Mouse (Mus musculus) C2C12 (cell line): ENCODE results near the gene Cacna2d3. TPM values are rescaled to one million over a fixed set of nuclear protein-coding genes. Genes with fewer than 3 reads are reported as not detected.

Experiments
- H3K27me3 ChIP-seq: one replicate; pipeline ENCODE4 v1.6.1; 2011; ENCODE audit not compliant: control insufficient read depth, insufficient read depth, insufficient read length
- H3K36me3 ChIP-seq: one replicate; pipeline ENCODE4 v1.6.1; 2011; ENCODE audit not compliant: control insufficient read depth, insufficient read depth
- H3K4me3 ChIP-seq: one replicate; pipeline ENCODE4 v1.5.1; 2011; ENCODE audit warnings: mild to moderate bottlenecking, control low read depth; ENCODE audit not compliant: poor library complexity, insufficient read depth, severe bottlenecking
- H3K79me2 ChIP-seq: one replicate; pipeline ENCODE4 v1.6.1; 2011; ENCODE audit not compliant: control insufficient read depth, insufficient read depth
- H3K79me3 ChIP-seq: one replicate; pipeline ENCODE4 v1.6.1; 2011; ENCODE audit warnings: low read depth, control low read depth
- H3ac ChIP-seq: one replicate; pipeline ENCODE3; 2011; ENCODE audit warnings: low read depth; ENCODE audit not compliant: control insufficient read depth, insufficient read length
- CEBPB ChIP-seq: IDR thresholded peaks from one replicate; pipeline ENCODE4 v1.6.1; 2011; ENCODE audit warnings: low read depth, mild to moderate bottlenecking, control low read depth, moderate library complexity
- CTCF ChIP-seq: IDR thresholded peaks from one replicate; pipeline ENCODE4 v1.5.1; 2011; ENCODE audit not compliant: control insufficient read depth, insufficient read depth, insufficient read length
- FOSL1 ChIP-seq: IDR thresholded peaks from one replicate; pipeline ENCODE4 v1.8.0; 2011; ENCODE audit warnings: mild to moderate bottlenecking, low read length; ENCODE audit not compliant: poor library complexity, insufficient read depth, severe bottlenecking
- MAX ChIP-seq: IDR thresholded peaks from one replicate; pipeline ENCODE4 v1.6.1; 2011; ENCODE audit warnings: mild to moderate bottlenecking, control low read depth
- MYOD1 ChIP-seq: IDR thresholded peaks from one replicate; pipeline ENCODE4 v1.6.1; 2011; ENCODE audit warnings: low read depth; ENCODE audit not compliant: control insufficient read depth, insufficient read length
- MYOG ChIP-seq: IDR thresholded peaks from one replicate; pipeline ENCODE4 v1.6.1; 2011; ENCODE audit not compliant: control insufficient read depth, insufficient read length; ENCODE audit errors: extremely low read depth
- USF1 ChIP-seq: IDR thresholded peaks from one replicate; pipeline ENCODE4 v1.6.1; 2011; ENCODE audit warnings: low read depth, mild to moderate bottlenecking, control low read depth, moderate library complexity
- polyA plus RNA-seq: library from polyadenylated mRNA; unstranded; fragments of >200 nt; fragmentation: generic; extraction: Trizol; gene quantifications from one replicate; pipeline ENCODE4 v1.2.1, GENCODE M21; 2012; ENCODE audit warnings: missing spikeins

Gene Cacna2d3
- polyA plus RNA-seq, 1 experiment, result not detected

DNA sequence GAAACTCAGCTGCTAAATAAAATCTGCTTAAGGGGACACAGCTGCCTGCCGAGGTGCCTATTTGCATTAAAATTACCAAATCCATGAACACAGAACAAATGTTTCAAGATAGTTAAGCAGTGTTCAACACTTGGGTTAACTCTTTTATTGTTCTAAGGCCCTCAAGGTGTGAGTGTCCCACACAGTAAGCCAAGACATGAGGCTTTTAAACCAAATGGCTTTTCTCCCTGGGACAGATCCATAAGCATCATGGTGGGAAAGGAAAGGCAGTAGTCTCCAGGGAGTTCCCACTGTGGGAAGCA is 516.7 kb downstream of the Cacna2d3 start:
- H3K4me3 ChIP-seq, result no peak overlapping the region
- H3K79me2 ChIP-seq, result no peaks in the 10 kb centered on the region
- TF ChIP-seq MYOD1 (no peak), MYOG (no peak), USF1 (no peak), MAX (no peak), CEBPB (no peak), FOSL1 (no peak), CTCF (no peak)
- no peak overlapping the region for H3ac ChIP-seq
- no peaks in the 10 kb centered on the region for H3K79me3 ChIP-seq
- no peaks in the 10 kb centered on the region for H3K36me3 ChIP-seq
- H3K27me3 ChIP-seq, result no peaks in the 10 kb centered on the region

DNA sequence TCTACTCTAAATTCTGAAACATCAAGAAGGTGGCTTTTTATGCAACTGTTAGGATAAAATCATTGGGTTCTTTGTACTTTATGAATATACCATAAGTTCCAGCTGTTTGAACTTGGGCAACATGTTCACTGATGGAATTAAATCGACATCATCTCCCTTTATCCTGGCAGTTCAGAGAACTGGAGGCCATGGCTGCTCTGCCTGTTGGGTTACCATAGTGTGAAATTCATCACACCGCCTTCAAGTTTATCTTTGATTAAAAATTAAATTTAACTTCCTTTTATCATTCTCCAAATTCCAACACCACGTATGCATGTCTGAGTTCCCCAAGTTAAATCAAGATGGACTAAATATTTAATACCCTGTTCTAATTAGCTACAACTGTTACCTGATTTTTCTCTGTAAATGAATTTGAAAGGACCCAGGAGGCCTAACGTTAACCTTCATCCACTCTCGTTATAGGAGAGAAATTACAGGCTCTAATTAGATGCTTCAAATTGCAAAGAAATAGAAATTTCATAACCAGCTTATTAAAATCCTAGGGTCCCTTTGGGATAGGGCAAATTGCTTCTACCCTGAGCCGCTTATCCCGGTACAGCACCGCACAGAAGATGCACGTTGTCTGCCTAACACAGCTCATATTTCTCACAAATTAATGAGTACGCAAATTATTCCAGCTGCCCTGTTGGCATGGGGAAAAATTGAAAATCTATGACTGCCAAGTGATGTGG is 517.3 kb downstream of the Cacna2d3 start:
- TF ChIP-seq MAX, result no peak
- TF ChIP-seq USF1, result no peak
- no peak for TF ChIP-seq FOSL1
- TF ChIP-seq MYOD1, result no peak
- TF ChIP-seq CEBPB, result no peak
- no peak for TF ChIP-seq MYOG
- no peak for TF ChIP-seq CTCF
- no peak overlapping the region for H3ac ChIP-seq
- no peaks in the 10 kb centered on the region for H3K36me3 ChIP-seq
- H3K27me3 ChIP-seq, result no peaks in the 10 kb centered on the region
- H3K4me3 ChIP-seq, result no peak overlapping the region
- H3K79me2 ChIP-seq, result no peaks in the 10 kb centered on the region
- H3K79me3 ChIP-seq, result no peaks in the 10 kb centered on the region

DNA sequence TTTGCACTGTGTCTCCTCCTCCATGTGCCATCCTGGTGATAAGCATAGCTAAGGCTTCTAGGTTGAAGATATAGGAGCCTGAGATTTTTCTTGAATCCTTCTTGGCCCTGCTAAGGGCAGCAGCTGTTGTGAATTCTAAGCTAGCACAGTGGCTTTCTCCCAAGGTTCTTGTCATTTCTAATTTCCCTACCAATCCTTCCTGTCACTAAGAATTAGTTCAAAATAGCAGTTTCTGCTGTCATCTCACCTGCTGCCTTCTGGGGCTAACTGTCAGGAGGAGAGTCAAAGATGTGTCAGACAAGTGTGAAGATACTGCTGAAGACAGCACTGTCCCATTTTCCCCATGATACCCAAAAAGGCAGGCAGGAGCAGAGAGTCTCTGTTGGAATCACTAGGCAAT is 525.5 kb downstream of the Cacna2d3 start:
- no peaks in the 10 kb centered on the region for H3K27me3 ChIP-seq
- no peak overlapping the region for H3ac ChIP-seq
- no peaks in the 10 kb centered on the region for H3K79me2 ChIP-seq
- TF ChIP-seq MYOD1 (no peak), MYOG (no peak), USF1 (no peak), MAX (no peak), CEBPB (no peak), FOSL1 (no peak), CTCF (no peak)
- no peaks in the 10 kb centered on the region for H3K79me3 ChIP-seq
- H3K4me3 ChIP-seq, result no peak overlapping the region
- H3K36me3 ChIP-seq, result no peaks in the 10 kb centered on the region

DNA sequence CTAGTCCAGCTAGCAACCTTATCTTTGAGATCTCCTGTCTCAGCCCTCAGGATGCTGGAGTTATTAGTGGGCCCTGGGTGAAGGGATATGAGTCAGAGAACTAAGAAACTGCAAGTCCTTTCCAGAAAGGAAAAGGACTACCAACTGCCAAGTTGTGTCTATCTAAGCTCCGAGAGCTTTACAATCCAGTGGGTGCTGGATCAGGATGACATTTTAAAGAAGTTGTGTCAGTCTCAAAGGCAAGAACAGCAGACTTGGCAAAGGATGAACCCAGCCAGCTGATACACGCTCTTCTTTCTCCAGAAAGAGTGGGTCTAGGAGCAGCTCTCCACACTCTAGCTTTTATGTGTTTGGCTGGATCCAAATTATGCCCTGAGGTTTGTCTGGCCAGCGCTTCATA is 530.2 kb downstream of the Cacna2d3 start:
- TF ChIP-seq CEBPB (no peak), USF1 (no peak), FOSL1 (no peak), MYOD1 (no peak), MAX (no peak), MYOG (no peak), CTCF (no peak)
- Histone ChIP-seq H3K27me3 (no peaks in the 10 kb centered on the region), H3ac (no peak overlapping the region)

DNA sequence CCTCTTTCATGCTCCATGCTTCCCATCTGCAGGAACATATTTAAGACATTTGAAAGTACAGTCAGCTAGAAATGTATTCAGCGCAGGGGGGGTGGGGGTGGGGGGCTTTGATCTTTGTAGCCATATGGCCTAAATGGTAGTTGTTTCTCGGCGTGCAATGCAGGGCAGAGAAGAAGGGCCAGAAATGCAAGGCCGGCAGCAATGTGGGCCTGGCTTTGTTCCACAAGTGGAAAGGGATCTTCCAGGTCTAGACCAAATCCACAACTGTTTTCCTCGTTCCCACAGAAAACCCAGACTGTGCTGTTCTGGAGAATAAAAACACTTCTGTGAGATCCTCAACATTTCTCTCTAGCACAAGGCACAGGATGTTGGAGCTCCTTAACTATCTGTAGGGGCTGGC is 537.9 kb downstream of the Cacna2d3 start:
- TF ChIP-seq MYOG (no peak), USF1 (no peak), MAX (no peak), CEBPB (no peak), FOSL1 (no peak), CTCF (no peak), MYOD1 (no peak)
- Histone ChIP-seq H3K79me3 (no peaks in the 10 kb centered on the region), H3K79me2 (no peaks in the 10 kb centered on the region), H3ac (no peak overlapping the region), H3K4me3 (no peak overlapping the region), H3K27me3 (no peaks in the 10 kb centered on the region), H3K36me3 (no peaks in the 10 kb centered on the region)

More for the DNA sequence above, 530.2 kb downstream of the Cacna2d3 start:
- Histone ChIP-seq H3K79me3 (no peaks in the 10 kb centered on the region), H3K4me3 (no peak overlapping the region), H3K36me3 (no peaks in the 10 kb centered on the region), H3K79me2 (no peaks in the 10 kb centered on the region)

DNA sequence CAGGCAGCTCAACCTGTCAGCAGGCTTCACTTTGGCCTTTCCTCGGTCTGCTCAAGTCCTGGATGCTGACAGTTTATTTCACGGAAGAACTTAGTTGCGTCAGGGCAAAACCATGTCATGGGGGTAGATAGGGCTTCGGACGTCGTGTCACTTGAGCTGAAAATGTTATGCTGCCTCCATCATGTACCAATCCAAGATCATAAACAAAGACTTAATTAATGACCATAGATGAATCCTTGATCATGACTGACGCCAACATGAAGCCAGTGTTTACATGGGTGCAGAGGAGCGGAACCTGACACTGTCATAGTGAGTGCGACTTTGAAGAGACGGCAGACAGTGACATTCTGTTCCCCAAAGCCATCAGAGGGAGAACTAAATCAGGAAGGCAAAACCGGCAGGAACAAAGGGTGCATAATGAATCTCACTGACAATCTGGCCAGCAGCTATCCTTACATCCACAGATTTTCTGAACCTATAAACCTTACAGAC is 542.2 kb downstream of the Cacna2d3 start:
- H3K79me2 ChIP-seq, result no peaks in the 10 kb centered on the region
- no peaks in the 10 kb centered on the region for H3K79me3 ChIP-seq
- TF ChIP-seq MYOD1 (no peak), MAX (no peak), FOSL1 (no peak), USF1 (no peak), MYOG (no peak), CEBPB (no peak), CTCF (no peak)
- no peaks in the 10 kb centered on the region for H3K27me3 ChIP-seq
- H3K4me3 ChIP-seq, result no peak overlapping the region
- H3ac ChIP-seq, result no peak overlapping the region
- H3K36me3 ChIP-seq, result no peaks in the 10 kb centered on the region
